Mouse (Mus musculus) heart, postnatal 0 days (tissue): ENCODE measurements around the gene Dnajb3.

Experiments used
- CTCF ChIP-seq: IDR thresholded peaks from 2 replicates; pipeline ENCODE4 v1.5.1; 2016; ENCODE audit warnings: antibody characterized with exemption, control low read depth, low read depth
- EP300 ChIP-seq: IDR thresholded peaks from 2 replicates; pipeline ENCODE4 v1.6.1; 2016; ENCODE audit warnings: antibody characterized with exemption, low read depth

- TF ChIP-seq CTCF (no peak), EP300 (no peak)
Observed at GRCm38 (mm10) chr1:88205294-88205922, at the start of gene Dnajb3.
